In genomic region chr11:83634898-83635297, GRCm38 (mm10) we compare ENCODE assay signal across 29 mouse cellular contexts. TPM values are rescaled to one million over a fixed set of nuclear protein-coding genes. Genes with fewer than 3 reads are reported as not detected.
"Had no signal": no experiment of that assay in that cellular context is flagged by ENCODE, and none has a peak within 500 bp of the region (broad histone marks: within the 10 kb centered on the region; RNA-seq: fewer than 3 reads in every experiment).

No protein-coding gene starts in this region.

- H3K4me2 ChIP-seq: kidney, embryonic 15.5 days; limb, embryonic 12.5 days; limb, embryonic 15.5 days; lung, embryonic 15.5 days; midbrain, embryonic 13.5 days; neural tube, embryonic 13.5 days had no signal

- H3K9me3 ChIP-seq: kidney, embryonic 15.5 days; limb, embryonic 12.5 days; limb, embryonic 15.5 days; lung, embryonic 15.5 days; megakaryocyte, embryonic 14.5 days; midbrain, embryonic 10.5 days; midbrain, embryonic 13.5 days; neural tube, embryonic 13.5 days had no signal

- H3K36me3 ChIP-seq: kidney, embryonic 15.5 days; limb, embryonic 12.5 days; limb, embryonic 15.5 days; lung, embryonic 15.5 days; midbrain, embryonic 10.5 days; midbrain, embryonic 13.5 days; neural tube, embryonic 13.5 days had no signal

- H3K4me3 ChIP-seq: kidney, embryonic 15.5 days; limb, embryonic 12.5 days; limb, embryonic 15.5 days; lung, embryonic 15.5 days; megakaryocyte, embryonic 14.5 days; midbrain, embryonic 10.5 days; midbrain, embryonic 13.5 days; myocyte; neural tube, embryonic 13.5 days had no signal

- H3K4me1 ChIP-seq: kidney, embryonic 15.5 days; limb, embryonic 12.5 days; limb, embryonic 15.5 days; lung, embryonic 15.5 days; neural tube, embryonic 13.5 days had no signal

- H3K9ac ChIP-seq: kidney, embryonic 15.5 days; limb, embryonic 12.5 days; limb, embryonic 15.5 days; liver, embryonic 14.5 days; lung, embryonic 15.5 days; midbrain, embryonic 13.5 days; neural tube, embryonic 13.5 days had no signal

- H3K27me3 ChIP-seq: limb, embryonic 12.5 days; limb, embryonic 15.5 days; lung, embryonic 15.5 days; midbrain, embryonic 13.5 days; neural tube, embryonic 13.5 days had no signal

- H3K27ac ChIP-seq: kidney, embryonic 15.5 days; limb, embryonic 12.5 days; limb, embryonic 15.5 days; liver, embryonic 14.5 days; lung, embryonic 15.5 days; midbrain, embryonic 10.5 days; midbrain, embryonic 13.5 days; neural tube, embryonic 13.5 days had no signal

- DNase-seq: kidney, adult 11 months; kidney, adult 8-10 months; kidney, postnatal 10 days; kidney, postnatal 36 days; layer of hippocampus, adult 9-11 months; lung, adult 18-20 months; lung, postnatal 10 days; lung, postnatal 36 days; thymus, adult 18-20 months; thymus, postnatal 36 days had no signal

- ATAC-seq: midbrain, embryonic 13.5 days had no signal

RNA-seq across cellular contexts. Expression of gene Rpl9-ps1, which starts 10.5 kb away (rescaled TPM):
- total RNA-seq: layer of hippocampus, postnatal 25 days; left cerebral cortex, adult 18-20 months; left cerebral cortex, postnatal 10 days; left cerebral cortex, postnatal 4 days had no signal
- polyA plus RNA-seq: kidney, embryonic 15.5 days; limb, embryonic 12.5 days; limb, embryonic 15.5 days; liver, embryonic 14.5 days; lung, embryonic 15.5 days; midbrain, embryonic 10.5 days; midbrain, embryonic 13.5 days; myocyte; neural tube, embryonic 13.5 days; small intestine, adult 2 months; spleen, adult 2 months; stomach, embryonic 16.5 days; testis, adult 2 months; urinary bladder, adult 2 months had no signal

RNA-seq across cellular contexts. Expression of gene Ccl3, which starts 14.3 kb away (rescaled TPM):
- total RNA-seq: layer of hippocampus, postnatal 25 days; left cerebral cortex, adult 18-20 months had no signal
- polyA plus RNA-seq: limb, embryonic 12.5 days; myocyte; testis, adult 2 months had no signal

RNA-seq across cellular contexts. Expression of gene Ccl4, which starts 27.5 kb away (rescaled TPM):
- total RNA-seq: layer of hippocampus, postnatal 25 days; left cerebral cortex, adult 18-20 months; left cerebral cortex, postnatal 10 days; left cerebral cortex, postnatal 4 days had no signal
- polyA plus RNA-seq: midbrain, embryonic 10.5 days; midbrain, embryonic 13.5 days; myocyte; testis, adult 2 months had no signal
